Mouse (Mus musculus) MEL (cell line): ENCODE results near the gene Ercc6.

Experiments used
- CHD1 ChIP-seq: IDR thresholded peaks from 2 replicates; pipeline ENCODE4 v1.6.1; 2012; ENCODE audit warnings: low read depth, mild to moderate bottlenecking, inconsistent platforms, low read length, improper control_type of control experiment
- CTCF ChIP-seq, 3 experiments: IDR thresholded peaks in 2 of 3; conservative IDR thresholded peaks in 1 of 3; 2 replicates each; pipeline ENCODE4 v1.5.1; 2011 to 2012; ENCODE audit warnings: low read length in 3 of 3, low read depth in 2 of 3, mild to moderate bottlenecking in 2 of 3, improper control_type of control experiment in 1 of 3, inconsistent platforms in 1 of 3, mixed read lengths in 1 of 3, moderate library complexity in 1 of 3; ENCODE audit not compliant: control insufficient read depth in 1 of 3, insufficient read depth in 1 of 3, poor library complexity in 1 of 3, severe bottlenecking in 1 of 3
- MAX ChIP-seq: IDR thresholded peaks from 2 replicates; pipeline ENCODE4 v1.6.1; 2011; ENCODE audit warnings: low read length, improper control_type of control experiment
- POLR2A ChIP-seq, 2 experiments: IDR thresholded peaks; 2 replicates each; pipeline ENCODE4 v1.6.1; 2011 to 2012; ENCODE audit warnings: low read length in 2 of 2, mild to moderate bottlenecking in 2 of 2, control low read depth in 1 of 2, improper control_type of control experiment in 1 of 2, low read depth in 1 of 2, moderate library complexity in 1 of 2; ENCODE audit not compliant: control insufficient read depth in 1 of 2, insufficient read depth in 1 of 2, poor library complexity in 1 of 2
- POLR2AphosphoS2 ChIP-seq: IDR thresholded peaks from 2 replicates; pipeline ENCODE4 v1.6.1; 2011; ENCODE audit warnings: low read length, improper control_type of control experiment
- SMC3 ChIP-seq: IDR thresholded peaks from 2 replicates; pipeline ENCODE4 v1.6.1; 2011; ENCODE audit warnings: low read depth, low read length, improper control_type of control experiment

DNA sequence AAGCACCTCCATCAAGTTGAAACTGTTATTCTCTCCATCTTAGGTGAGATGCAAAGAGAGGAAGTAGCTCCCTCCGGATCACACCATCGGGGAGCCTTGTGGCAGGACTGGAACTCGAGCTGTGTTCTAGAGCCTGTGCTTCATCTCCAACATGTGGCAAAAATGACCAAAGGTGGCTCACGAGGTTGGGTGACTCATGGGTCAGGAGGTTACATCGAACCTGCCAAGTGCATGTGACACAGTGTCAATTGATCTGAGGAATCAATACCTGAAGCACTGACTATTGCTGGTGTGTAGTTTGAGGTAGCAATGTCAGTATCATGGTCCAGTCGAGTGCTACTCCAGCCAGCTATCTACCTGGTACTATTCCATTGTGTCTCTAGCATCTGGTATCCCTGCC, 36.8 kb upstream of the Ercc6 start:
- TF ChIP-seq MAX (no peak), SMC3 (no peak), POLR2AphosphoS2 (no peak), CHD1 (no peak), CTCF (IDR thresholded peaks at IDR 0.05 in 2 of 3, conservative IDR thresholded peaks at IDR 0.05 in 1 of 3; ENCODE audit: control insufficient read depth in 1 of 3, insufficient read depth in 1 of 3, low read depth in 2 of 3, low read length in 3 of 3, poor library complexity in 1 of 3, severe bottlenecking in 1 of 3) (no peak), POLR2A (IDR thresholded peaks at IDR 0.05; ENCODE audit: control insufficient read depth in 1 of 2, insufficient read depth in 1 of 2, low read depth in 1 of 2, low read length in 2 of 2, poor library complexity in 1 of 2) (no peak)
